Mouse (Mus musculus): ENCODE measurements at regions not wholly inside any gene's neighbourhood (a gene's known extent, or its start where the extent isn't known, plus 50 kb on each side); places are given as distances from the start of the nearest gene placed in this dataset.

- H3K9ac ChIP-seq (replicated peaks): no peak overlapping the region
- H3K4me2 ChIP-seq: no peak overlapping the region
- H3K4me3 ChIP-seq (replicated peaks): no peak overlapping the region
- H3K36me3 ChIP-seq: no peaks in the 10 kb centered on the region
- ATAC-seq (ENCODE audit: insufficient number of reproducible peaks, insufficient read depth, low FRiP score, low TSS enrichment, low read depth): no peak
- H3K9me3 ChIP-seq: no peaks in the 10 kb centered on the region
- no peaks in the 10 kb centered on the region for H3K27me3 ChIP-seq
- no peak overlapping the region for H3K27ac ChIP-seq
- H3K4me1 ChIP-seq (replicated peaks): no peaks in the 10 kb centered on the region
- WGBS: 71% methylated on average over 7 of the region's 7 CpGs
Measured at GRCm38 (mm10) chr12:9847465-9848205, 277.7 kb downstream of the Osr1 start.

- Histone ChIP-seq H3K27me3 (no peaks in the 10 kb centered on the region), H3K9ac (replicated peaks) (no peak overlapping the region), H3K9me3 (no peaks in the 10 kb centered on the region), H3K4me1 (replicated peaks) (no peaks in the 10 kb centered on the region), H3K4me2 (no peak overlapping the region), H3K36me3 (no peaks in the 10 kb centered on the region), H3K27ac (no peak overlapping the region), H3K4me3 (replicated peaks) (no peak overlapping the region)
- no peak for ATAC-seq (ENCODE audit: insufficient number of reproducible peaks, insufficient read depth, low FRiP score, low TSS enrichment, low read depth)
- 78% methylated on average over 3 of the region's 3 CpGs for WGBS
Measured at GRCm38 (mm10) chr12:9855503-9856024, 285.6 kb downstream of the Osr1 start.

- Histone ChIP-seq H3K9me3 (no peaks in the 10 kb centered on the region), H3K9ac (replicated peaks) (no peak overlapping the region), H3K4me1 (replicated peaks) (no peaks in the 10 kb centered on the region), H3K4me3 (replicated peaks) (no peak overlapping the region), H3K36me3 (no peaks in the 10 kb centered on the region), H3K27ac (no peak overlapping the region), H3K4me2 (no peak overlapping the region), H3K27me3 (no peaks in the 10 kb centered on the region)
- WGBS: 92% methylated on average over 8 of the region's 8 CpGs
- ATAC-seq (ENCODE audit: insufficient number of reproducible peaks, insufficient read depth, low FRiP score, low TSS enrichment, low read depth): no peak
Measured at GRCm38 (mm10) chr12:9856128-9856621, 286.3 kb downstream of the Osr1 start.

- WGBS: 84% methylated on average over 2 of the region's 2 CpGs
- Histone ChIP-seq H3K9me3 (no peaks in the 10 kb centered on the region), H3K9ac (replicated peaks) (no peak overlapping the region), H3K4me1 (replicated peaks) (no peaks in the 10 kb centered on the region), H3K27ac (no peak overlapping the region), H3K4me3 (replicated peaks) (no peak overlapping the region), H3K27me3 (no peaks in the 10 kb centered on the region), H3K4me2 (no peak overlapping the region), H3K36me3 (no peaks in the 10 kb centered on the region)
- no peak for ATAC-seq (ENCODE audit: insufficient number of reproducible peaks, insufficient read depth, low FRiP score, low TSS enrichment, low read depth)
Measured at GRCm38 (mm10) chr12:9857990-9858389, 288.1 kb downstream of the Osr1 start.

- no peak for ATAC-seq (ENCODE audit: insufficient number of reproducible peaks, insufficient read depth, low FRiP score, low TSS enrichment, low read depth)
- H3K9ac ChIP-seq (replicated peaks): no peak overlapping the region
- no peak overlapping the region for H3K4me3 ChIP-seq (replicated peaks)
- H3K9me3 ChIP-seq: no peaks in the 10 kb centered on the region
- no peak overlapping the region for H3K4me2 ChIP-seq
- no peak overlapping the region for H3K27ac ChIP-seq
- H3K27me3 ChIP-seq: no peaks in the 10 kb centered on the region
- no peaks in the 10 kb centered on the region for H3K4me1 ChIP-seq (replicated peaks)
- no peaks in the 10 kb centered on the region for H3K36me3 ChIP-seq
- WGBS: 88% methylated on average over 1 of the region's 1 CpGs
Measured at GRCm38 (mm10) chr12:9862301-9862700, 292.4 kb downstream of the Osr1 start.

GRCm38 (mm10) chr12:9872236-9872635, 302.3 kb downstream of the Osr1 start:
- Histone ChIP-seq H3K27me3 (no peaks in the 10 kb centered on the region), H3K9ac (replicated peaks) (no peak overlapping the region), H3K9me3 (no peaks in the 10 kb centered on the region), H3K36me3 (no peaks in the 10 kb centered on the region), H3K4me2 (no peak overlapping the region), H3K27ac (no peak overlapping the region), H3K4me1 (replicated peaks) (no peaks in the 10 kb centered on the region), H3K4me3 (replicated peaks) (no peak overlapping the region)
- no peak for ATAC-seq (ENCODE audit: insufficient number of reproducible peaks, insufficient read depth, low FRiP score, low TSS enrichment, low read depth)
- 83% methylated on average over 4 of the region's 4 CpGs for WGBS

- Histone ChIP-seq H3K9me3 (no peaks in the 10 kb centered on the region), H3K4me3 (replicated peaks) (no peak overlapping the region), H3K27me3 (no peaks in the 10 kb centered on the region), H3K4me1 (replicated peaks) (no peaks in the 10 kb centered on the region), H3K9ac (replicated peaks) (no peak overlapping the region), H3K4me2 (no peak overlapping the region), H3K27ac (no peak overlapping the region), H3K36me3 (no peaks in the 10 kb centered on the region)
- ATAC-seq (ENCODE audit: insufficient number of reproducible peaks, insufficient read depth, low FRiP score, low TSS enrichment, low read depth): no peak
- WGBS: 89% methylated on average over 1 of the region's 1 CpGs
Measured at GRCm38 (mm10) chr12:9873214-9873613, 303.3 kb downstream of the Osr1 start.

- H3K4me2 ChIP-seq: no peak overlapping the region
- no peaks in the 10 kb centered on the region for H3K4me1 ChIP-seq (replicated peaks)
- no peaks in the 10 kb centered on the region for H3K9me3 ChIP-seq
- no peak for ATAC-seq (ENCODE audit: insufficient number of reproducible peaks, insufficient read depth, low FRiP score, low TSS enrichment, low read depth)
- H3K27me3 ChIP-seq: no peaks in the 10 kb centered on the region
- 81% methylated on average over 2 of the region's 2 CpGs for WGBS
- no peaks in the 10 kb centered on the region for H3K36me3 ChIP-seq
- H3K4me3 ChIP-seq (replicated peaks): no peak overlapping the region
- H3K27ac ChIP-seq: no peak overlapping the region
- H3K9ac ChIP-seq (replicated peaks): no peak overlapping the region
Measured at GRCm38 (mm10) chr12:9874823-9875222, 304.9 kb downstream of the Osr1 start.

GRCm38 (mm10) chr12:9881953-9882623, 312.2 kb downstream of the Osr1 start:
- Histone ChIP-seq H3K4me1 (replicated peaks) (no peaks in the 10 kb centered on the region), H3K9ac (replicated peaks) (no peak overlapping the region), H3K9me3 (no peaks in the 10 kb centered on the region), H3K4me3 (replicated peaks) (no peak overlapping the region), H3K27me3 (no peaks in the 10 kb centered on the region), H3K4me2 (no peak overlapping the region), H3K27ac (no peak overlapping the region), H3K36me3 (no peaks in the 10 kb centered on the region)
- 69% methylated on average over 2 of the region's 2 CpGs for WGBS
- no peak for ATAC-seq (ENCODE audit: insufficient number of reproducible peaks, insufficient read depth, low FRiP score, low TSS enrichment, low read depth)

- Histone ChIP-seq H3K27ac (no peak overlapping the region), H3K9me3 (no peaks in the 10 kb centered on the region), H3K4me1 (replicated peaks) (no peaks in the 10 kb centered on the region), H3K36me3 (no peaks in the 10 kb centered on the region), H3K4me3 (replicated peaks) (no peak overlapping the region), H3K9ac (replicated peaks) (no peak overlapping the region), H3K27me3 (no peaks in the 10 kb centered on the region), H3K4me2 (no peak overlapping the region)
- 68% methylated on average over 1 of the region's 1 CpGs for WGBS
- no peak for ATAC-seq (ENCODE audit: insufficient number of reproducible peaks, insufficient read depth, low FRiP score, low TSS enrichment, low read depth)
Measured at GRCm38 (mm10) chr12:9883037-9883730, 313.3 kb downstream of the Osr1 start.

- no peak for ATAC-seq (ENCODE audit: insufficient number of reproducible peaks, insufficient read depth, low FRiP score, low TSS enrichment, low read depth)
- Histone ChIP-seq H3K9me3 (no peaks in the 10 kb centered on the region), H3K4me1 (replicated peaks) (no peaks in the 10 kb centered on the region), H3K4me3 (replicated peaks) (no peak overlapping the region), H3K9ac (replicated peaks) (no peak overlapping the region), H3K4me2 (no peak overlapping the region), H3K36me3 (no peaks in the 10 kb centered on the region), H3K27ac (no peak overlapping the region), H3K27me3 (no peaks in the 10 kb centered on the region)
- WGBS: 76% methylated on average over 2 of the region's 2 CpGs
Measured at GRCm38 (mm10) chr12:9894521-9894920, 324.6 kb downstream of the Osr1 start.

All from limb, embryonic 12.5 days (tissue).